Mouse (Mus musculus): ENCODE measurements around the gene Atp11a.

Gene Atp11a

GRCm38 (mm10) chr8:12873357-12874046 is 116.7 kb downstream of the Atp11a start, which contains the start of gene Mcf2l:
Gene Mcf2l, plus strand, starts transcription at chr8:12873806.
- no peak for DNase-seq (ENCODE audit: low spot score)

GRCm38 (mm10) chr8:12874194-12874791 is 117.5 kb downstream of the Atp11a start:
- no peak for DNase-seq (ENCODE audit: low spot score)

- DNase-seq (ENCODE audit: low spot score), result no peak
Measured at GRCm38 (mm10) chr8:12874971-12875370, 118.2 kb downstream of the Atp11a start.

GRCm38 (mm10) chr8:12877126-12877525 is 120.3 kb downstream of the Atp11a start:
- no peak for DNase-seq (ENCODE audit: low spot score)

- no peak for DNase-seq (ENCODE audit: low spot score)
Measured at GRCm38 (mm10) chr8:12880163-12880562, 123.3 kb downstream of the Atp11a start.

GRCm38 (mm10) chr8:12883051-12884004 is 126.5 kb downstream of the Atp11a start:
- DNase-seq (ENCODE audit: low spot score), result no peak

- no peak for DNase-seq (ENCODE audit: low spot score)
Measured at GRCm38 (mm10) chr8:12887772-12888435, 131.1 kb downstream of the Atp11a start.

GRCm38 (mm10) chr8:12889046-12889598 is 132.3 kb downstream of the Atp11a start:
- no peak for DNase-seq (ENCODE audit: low spot score)

GRCm38 (mm10) chr8:12892882-12893446 is 136.2 kb downstream of the Atp11a start:
- no peak for DNase-seq (ENCODE audit: low spot score)

- DNase-seq (ENCODE audit: low spot score), result no peak
Measured at GRCm38 (mm10) chr8:12893797-12894578, 137.2 kb downstream of the Atp11a start.

GRCm38 (mm10) chr8:12894783-12895534 is 138.1 kb downstream of the Atp11a start:
- DNase-seq (ENCODE audit: low spot score), result peak; percentile 89

GRCm38 (mm10) chr8:12895535-12896150 is 138.8 kb downstream of the Atp11a start:
- peak; percentile 10 for DNase-seq (ENCODE audit: low spot score)

GRCm38 (mm10) chr8:12896494-12897373 is 139.9 kb downstream of the Atp11a start:
- peak; percentile 66 for DNase-seq (ENCODE audit: low spot score)

GRCm38 (mm10) chr8:12897815-12898214 is 141.0 kb downstream of the Atp11a start:
- DNase-seq (ENCODE audit: low spot score), result no peak

- DNase-seq (ENCODE audit: low spot score), result no peak
Measured at GRCm38 (mm10) chr8:12903790-12904415, 147.1 kb downstream of the Atp11a start.

- no peak for DNase-seq (ENCODE audit: low spot score)
Measured at GRCm38 (mm10) chr8:12905122-12905521, 148.3 kb downstream of the Atp11a start.

- no peak for DNase-seq (ENCODE audit: low spot score)
Measured at GRCm38 (mm10) chr8:12905599-12906321, 148.9 kb downstream of the Atp11a start.
